Mouse (Mus musculus) heart, embryonic 16.5 days (tissue): ENCODE results near the gene Cyp1a1. TPM values are rescaled to one million over a fixed set of nuclear protein-coding genes. Genes with fewer than 3 reads are reported as not detected.

Experiments
- ATAC-seq: fragments of 200-750 bp; cut with Nextera tagmentation; replicated peaks from 2 replicates; pipeline ENCODE4 v1.8.0; 2017; ENCODE audit warnings: moderate number of reproducible peaks; ENCODE audit not compliant: insufficient read depth, low FRiP score; ENCODE audit errors: extremely low read depth
- H3K27ac ChIP-seq: fragments of 300-500 bp; sonication (generic); 2 replicates; pipeline ENCODE4 v1.5.1; 2014; ENCODE audit warnings: mild to moderate bottlenecking, low read length, control low read depth, moderate library complexity
- H3K27me3 ChIP-seq: fragments of 300-500 bp; sonication (generic); 2 replicates; pipeline ENCODE4 v1.6.1; 2014; ENCODE audit warnings: low read length, mixed read lengths; ENCODE audit not compliant: control insufficient read depth, insufficient read depth
- H3K36me3 ChIP-seq: fragments of 300-500 bp; sonication (generic); 2 replicates; pipeline ENCODE4 v1.6.1; 2014; ENCODE audit not compliant: control insufficient read depth, insufficient read depth
- H3K4me1 ChIP-seq: fragments of 300-500 bp; sonication (generic); 2 replicates; pipeline ENCODE4 v1.6.1; 2014; ENCODE audit warnings: low read length, mixed read lengths; ENCODE audit not compliant: control insufficient read depth, insufficient read depth
- H3K4me2 ChIP-seq: fragments of 300-500 bp; sonication (generic); 2 replicates; pipeline ENCODE4 v1.6.1; 2014; ENCODE audit warnings: low read depth, mild to moderate bottlenecking, control low read depth, low read length
- H3K4me3 ChIP-seq: fragments of 300-500 bp; sonication (generic); 2 replicates; pipeline ENCODE4 v1.5.1; 2014; ENCODE audit warnings: mild to moderate bottlenecking, control low read depth, low read length
- H3K9ac ChIP-seq: fragments of 300-500 bp; sonication (generic); 2 replicates; pipeline ENCODE4 v1.6.1; 2014; ENCODE audit warnings: low read length, control low read depth
- H3K9me3 ChIP-seq: fragments of 300-500 bp; sonication (generic); replicated peaks from 2 replicates; pipeline ENCODE4 v1.6.1; 2016; ENCODE audit warnings: low read length; ENCODE audit not compliant: control insufficient read depth
- WGBS: fragments of 180-500 bp; shearing (Covaris S2); extraction: QIAGEN DNeasy Blood & Tissue Kit; methylation state at CpG from one replicate; pipeline ENCODE4 v1.1.7; 2014; 5-methylcytosine and 5-hydroxymethylcytosine counted together
- polyA plus RNA-seq: library from polyadenylated mRNA; unstranded; fragments of >200 nt; fragmentation: Nextera tagmentation; extraction: Ambion mirVana; gene quantifications from 2 replicates; pipeline ENCODE4 v1.2.1, GENCODE M21; 2015

Gene Cyp1a1
- polyA plus RNA-seq, 1 experiment from 2014 or later: not detected

- WGBS: 78% methylated on average over 5 of the region's 5 CpGs
- Histone ChIP-seq H3K27ac (no peak overlapping the region), H3K4me3 (no peak overlapping the region), H3K36me3 (no peaks in the 10 kb centered on the region), H3K9ac (no peak overlapping the region), H3K9me3 (no peaks in the 10 kb centered on the region), H3K4me1 (no peaks in the 10 kb centered on the region), H3K27me3 (no peaks in the 10 kb centered on the region), H3K4me2 (no peak overlapping the region)
- ATAC-seq: no peak
Measured at GRCm38 (mm10) chr9:57686011-57686410, 1.7 kb upstream of the Cyp1a1 start.

GRCm38 (mm10) chr9:57688158-57688557, 430 bp downstream of the Cyp1a1 start:
- Histone ChIP-seq H3K9ac (no peak overlapping the region), H3K4me3 (no peak overlapping the region), H3K9me3 (no peaks in the 10 kb centered on the region), H3K4me1 (no peaks in the 10 kb centered on the region), H3K36me3 (no peaks in the 10 kb centered on the region), H3K27me3 (no peaks in the 10 kb centered on the region), H3K27ac (no peak overlapping the region), H3K4me2 (no peak overlapping the region)
- ATAC-seq: no peak
- 48% methylated on average over 2 of the region's 2 CpGs for WGBS

GRCm38 (mm10) chr9:57688606-57689005, 878 bp downstream of the Cyp1a1 start:
- no peak for ATAC-seq
- no peaks in the 10 kb centered on the region for H3K4me1 ChIP-seq
- H3K9ac ChIP-seq: no peak overlapping the region
- H3K4me3 ChIP-seq: no peak overlapping the region
- H3K4me2 ChIP-seq: no peak overlapping the region
- no peaks in the 10 kb centered on the region for H3K9me3 ChIP-seq
- no peaks in the 10 kb centered on the region for H3K27me3 ChIP-seq
- no peaks in the 10 kb centered on the region for H3K36me3 ChIP-seq
- WGBS: 67% methylated on average over 2 of the region's 2 CpGs
- H3K27ac ChIP-seq: no peak overlapping the region

GRCm38 (mm10) chr9:57694108-57694507, 6.4 kb downstream of the Cyp1a1 start:
- WGBS: 82% methylated on average over 2 of the region's 2 CpGs
- H3K4me2 ChIP-seq: no peak overlapping the region

GRCm38 (mm10) chr9:57696380-57697285, 8.9 kb downstream of the Cyp1a1 start:
- ATAC-seq: peak; percentile 23
- H3K9me3 ChIP-seq: no peaks in the 10 kb centered on the region
- peak overlapping the region; percentile 58 for H3K4me3 ChIP-seq
- no peaks in the 10 kb centered on the region for H3K36me3 ChIP-seq
- H3K4me1 ChIP-seq: peaks cover 11% of the 10 kb centered on the region
- peak overlapping the region; percentile 88 for H3K4me2 ChIP-seq
- H3K9ac ChIP-seq: peak overlapping the region; percentile 57
- WGBS: 3% methylated on average over 42 of the region's 42 CpGs
- H3K27me3 ChIP-seq: peaks cover 26% of the 10 kb centered on the region
- no peak overlapping the region for H3K27ac ChIP-seq

More at GRCm38 (mm10) chr9:57694108-57694507, 6.4 kb downstream of the Cyp1a1 start:
- H3K27me3 ChIP-seq: peaks cover 26% of the 10 kb centered on the region
- peaks cover 11% of the 10 kb centered on the region for H3K4me1 ChIP-seq
- H3K9ac ChIP-seq: no peak overlapping the region
- H3K4me3 ChIP-seq: no peak overlapping the region
- no peak for ATAC-seq
- H3K27ac ChIP-seq: no peak overlapping the region
- no peaks in the 10 kb centered on the region for H3K36me3 ChIP-seq
- H3K9me3 ChIP-seq: no peaks in the 10 kb centered on the region

- Histone ChIP-seq H3K9ac (no peak overlapping the region), H3K27ac (no peak overlapping the region), H3K4me3 (no peak overlapping the region), H3K36me3 (no peaks in the 10 kb centered on the region), H3K4me1 (peaks cover 11% of the 10 kb centered on the region), H3K4me2 (no peak overlapping the region), H3K9me3 (no peaks in the 10 kb centered on the region), H3K27me3 (peaks cover 26% of the 10 kb centered on the region)
- 27% methylated on average over 4 of the region's 4 CpGs for WGBS
- ATAC-seq: no peak
Measured at GRCm38 (mm10) chr9:57697380-57697779, 9.7 kb downstream of the Cyp1a1 start.

- peaks cover 26% of the 10 kb centered on the region for H3K27me3 ChIP-seq
- no peaks in the 10 kb centered on the region for H3K9me3 ChIP-seq
- H3K4me3 ChIP-seq: no peak overlapping the region
- H3K9ac ChIP-seq: no peak overlapping the region
- ATAC-seq: no peak
- no peaks in the 10 kb centered on the region for H3K36me3 ChIP-seq
- 65% methylated on average over 1 of the region's 1 CpGs for WGBS
- H3K4me2 ChIP-seq: no peak overlapping the region
- no peak overlapping the region for H3K27ac ChIP-seq
- H3K4me1 ChIP-seq: peaks cover 11% of the 10 kb centered on the region
Measured at GRCm38 (mm10) chr9:57698466-57699150, 10.9 kb downstream of the Cyp1a1 start.

GRCm38 (mm10) chr9:57706496-57706895, 18.8 kb downstream of the Cyp1a1 start:
- no peak overlapping the region for H3K9ac ChIP-seq
- H3K4me3 ChIP-seq: no peak overlapping the region
- H3K27me3 ChIP-seq: no peaks in the 10 kb centered on the region
- H3K9me3 ChIP-seq: peaks cover 5% of the 10 kb centered on the region
- H3K4me1 ChIP-seq: peaks cover 10% of the 10 kb centered on the region
- H3K27ac ChIP-seq: no peak overlapping the region
- WGBS: 80% methylated on average over 3 of the region's 3 CpGs
- no peak overlapping the region for H3K4me2 ChIP-seq
- no peak for ATAC-seq
- no peaks in the 10 kb centered on the region for H3K36me3 ChIP-seq
